In the genomic region with DNA sequence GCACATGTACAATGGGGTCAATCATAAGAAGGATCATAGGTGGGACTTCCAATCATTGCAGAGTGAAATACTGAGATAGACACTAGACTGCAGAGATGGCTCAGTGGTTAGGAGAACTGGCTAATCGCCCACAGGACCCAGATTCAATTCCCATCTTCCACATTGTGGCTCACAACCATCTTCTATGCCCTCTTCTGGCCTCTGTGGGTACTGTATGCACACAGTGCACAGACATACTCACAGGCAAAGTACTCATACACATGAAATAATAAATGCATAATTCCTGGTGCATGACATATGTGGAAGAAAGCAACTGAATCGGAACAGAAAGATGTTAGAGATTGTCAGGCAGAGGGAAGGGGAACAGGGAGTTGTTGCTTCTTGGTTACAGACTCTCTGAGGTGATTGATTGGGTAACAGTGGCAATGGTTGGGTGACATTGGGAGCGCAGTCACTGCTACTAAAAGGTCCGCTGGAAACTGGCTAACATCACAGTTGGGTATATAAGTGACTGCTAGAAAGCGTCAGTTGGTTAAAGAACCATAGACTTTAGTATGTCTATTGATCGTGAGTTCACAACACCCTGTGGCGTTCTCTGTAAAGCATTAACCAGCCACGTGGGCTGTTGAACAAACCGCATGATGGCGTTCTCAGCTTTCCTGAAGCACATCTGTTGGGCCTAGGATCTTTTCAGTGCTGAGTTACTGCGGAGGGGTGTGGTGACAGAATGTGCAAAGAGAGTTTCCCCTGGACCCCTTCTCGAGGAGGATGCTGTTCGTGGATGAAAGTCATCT, we compare ENCODE assay signal across 15 mouse cellular contexts.
DNase-seq lines count a peak whose midpoint lies in the region; ATAC-seq and TF ChIP-seq lines count a peak whose summit lies in the region.
"Had no signal": no experiment of that assay in that cellular context is flagged by ENCODE, and none has a peak within 500 bp of the region (broad histone marks: within the 10 kb centered on the region; RNA-seq: fewer than 3 reads in every experiment).

No protein-coding gene starts in this region.

- no peaks in the 10 kb centered on the region for H3K27me3 ChIP-seq in heart, postnatal 0 days (ENCODE audit: control insufficient read depth, insufficient read depth, low read length)
- no peaks in the 10 kb centered on the region for H3K27me3 ChIP-seq in lung, embryonic 15.5 days
- H3K27me3 ChIP-seq in intestine, embryonic 16.5 days (replicated peaks; ENCODE audit: control insufficient read depth, insufficient read depth, low read length): no peaks in the 10 kb centered on the region
- no peaks in the 10 kb centered on the region for H3K27me3 ChIP-seq in stomach, postnatal 0 days (ENCODE audit: control insufficient read depth, insufficient read depth, low read length)

- no peak for DNase-seq in heart, postnatal 0 days (ENCODE audit: low spot score)
- DNase-seq in heart, postnatal 10 days: no peak
- no peak for DNase-seq in lung, adult 2 months
- no peak for DNase-seq in stomach, postnatal 0 days (ENCODE audit: low spot score)
- no peak for DNase-seq in adrenal gland, adult 8-10 months
- DNase-seq in frontal cortex, postnatal 25 days (ENCODE audit: low spot score in 2 of 2): no peak
- DNase-seq: cerebellum, adult 8-10 months; heart, postnatal 14 days; left cerebral cortex, postnatal 4 days; right cerebral cortex, postnatal 4 days; thymus, adult 18-20 months had no signal

- no peak overlapping the region for H3K4me2 ChIP-seq in heart, postnatal 0 days (ENCODE audit: low read depth, low read length)
- H3K4me2 ChIP-seq in lung, embryonic 15.5 days: no peak overlapping the region
- no peak overlapping the region for H3K4me2 ChIP-seq in intestine, embryonic 16.5 days (ENCODE audit: low read depth, low read length)
- H3K4me2 ChIP-seq in stomach, postnatal 0 days (replicated peaks; ENCODE audit: low read depth): no peak overlapping the region

- TF ChIP-seq POLR2A in lung, adult 2 months (IDR thresholded peaks at IDR 0.05; ENCODE audit: borderline replicate concordance, extremely low read depth, low read depth, low read length): no peak

- H3K27ac ChIP-seq in heart, postnatal 0 days (ENCODE audit: low read depth): no peak overlapping the region
- H3K27ac ChIP-seq in lung, embryonic 15.5 days: peak overlapping the region; percentile 58
- H3K27ac ChIP-seq in intestine, embryonic 16.5 days (ENCODE audit: low read length): peak overlapping the region; percentile 17; the same call in 1 of the 2 replicates
- H3K27ac ChIP-seq in stomach, postnatal 0 days (replicated peaks): no peak overlapping the region

- H3K36me3 ChIP-seq in heart, postnatal 0 days (replicated peaks; ENCODE audit: control insufficient read depth, insufficient read depth, low read length): no peaks in the 10 kb centered on the region
- H3K36me3 ChIP-seq in lung, embryonic 15.5 days: no peaks in the 10 kb centered on the region
- no peaks in the 10 kb centered on the region for H3K36me3 ChIP-seq in intestine, embryonic 16.5 days (ENCODE audit: control insufficient read depth, insufficient read depth, low read length)
- no peaks in the 10 kb centered on the region; the same call in 1 of the 2 replicates for H3K36me3 ChIP-seq in stomach, postnatal 0 days (ENCODE audit: control insufficient read depth, insufficient read depth, low read length)
- H3K36me3 ChIP-seq: G1E had no signal

- intact Hi-C loops in heart, postnatal 10 days (cut with DNase I): no loop called here

- WGBS in heart, postnatal 0 days: 89% methylated on average over 13 of the region's 13 CpGs
- 77% methylated on average over 13 of the region's 13 CpGs for WGBS in lung, embryonic 15.5 days
- 83% methylated on average over 13 of the region's 13 CpGs for WGBS in lung, adult 2 months
- WGBS in intestine, embryonic 16.5 days: 80% methylated on average over 13 of the region's 13 CpGs
- 84% methylated on average over 13 of the region's 13 CpGs for WGBS in stomach, postnatal 0 days

- ATAC-seq in heart, postnatal 0 days (ENCODE audit: insufficient read depth, low read depth): no peak
- no peak for ATAC-seq in lung, embryonic 15.5 days (ENCODE audit: borderline replicate concordance, extremely low read depth, low FRiP score, low TSS enrichment)
- peak; percentile 26; the same call in 1 of the 2 replicates for ATAC-seq in intestine, embryonic 16.5 days
- ATAC-seq in stomach, postnatal 0 days (ENCODE audit: low FRiP score, low TSS enrichment): peak; percentile 51; the same call in 1 of the 2 replicates

- no peak overlapping the region for H3K4me3 ChIP-seq in heart, postnatal 0 days (ENCODE audit: low read depth, low read length)
- H3K4me3 ChIP-seq in lung, embryonic 15.5 days: no peak overlapping the region
- H3K4me3 ChIP-seq in lung, adult 2 months (replicated peaks; ENCODE audit: extremely low read depth, low read depth, low read length): no peak overlapping the region
- no peak overlapping the region for H3K4me3 ChIP-seq in intestine, embryonic 16.5 days (ENCODE audit: low read length)
- no peak overlapping the region for H3K4me3 ChIP-seq in stomach, postnatal 0 days (ENCODE audit: low read depth, low read length)
- H3K4me3 ChIP-seq: myocyte had no signal

- no peak overlapping the region for H3K9ac ChIP-seq in heart, postnatal 0 days (replicated peaks; ENCODE audit: low read depth, low read length)
- H3K9ac ChIP-seq in lung, embryonic 15.5 days: no peak overlapping the region
- no peak overlapping the region for H3K9ac ChIP-seq in intestine, embryonic 16.5 days (ENCODE audit: low read depth, low read length)
- no peak overlapping the region for H3K9ac ChIP-seq in stomach, postnatal 0 days (ENCODE audit: low read length)

- no peak for TF ChIP-seq EP300 in heart, postnatal 0 days (IDR thresholded peaks at IDR 0.05; ENCODE audit: low read depth)
- no peak for TF ChIP-seq EP300 in stomach, postnatal 0 days (optimal IDR thresholded peaks at IDR 0.05)

- H3K9me3 ChIP-seq in heart, postnatal 0 days (replicated peaks; ENCODE audit: control insufficient read depth, low read length): no peaks in the 10 kb centered on the region
- H3K9me3 ChIP-seq in lung, embryonic 15.5 days: no peaks in the 10 kb centered on the region
- no peaks in the 10 kb centered on the region for H3K9me3 ChIP-seq in intestine, embryonic 16.5 days (ENCODE audit: control insufficient read depth, low read length)
- H3K9me3 ChIP-seq in stomach, postnatal 0 days (ENCODE audit: control insufficient read depth, low read length): no peaks in the 10 kb centered on the region
- H3K9me3 ChIP-seq: G1E had no signal

- H3K4me1 ChIP-seq in heart, postnatal 0 days (ENCODE audit: control insufficient read depth, insufficient read depth): no peaks in the 10 kb centered on the region
- H3K4me1 ChIP-seq in lung, embryonic 15.5 days: peaks cover 20% of the 10 kb centered on the region
- H3K4me1 ChIP-seq in lung, adult 2 months (ENCODE audit: control insufficient read depth, insufficient read depth, low read length): peaks cover 11% of the 10 kb centered on the region
- peaks cover 20% of the 10 kb centered on the region for H3K4me1 ChIP-seq in intestine, embryonic 16.5 days (ENCODE audit: control insufficient read depth, insufficient read depth, low read length)
- H3K4me1 ChIP-seq in stomach, postnatal 0 days (replicated peaks; ENCODE audit: control insufficient read depth, insufficient read depth): no peaks in the 10 kb centered on the region

- 0 out of 2 replicates have a peak, but pooled peaks have one; percentile 2 for TF ChIP-seq CTCF in heart, postnatal 0 days (IDR thresholded peaks at IDR 0.05; ENCODE audit: low read depth)
- no peak for TF ChIP-seq CTCF in lung, adult 2 months (IDR thresholded peaks at IDR 0.05; ENCODE audit: insufficient read depth, low read length)
- TF ChIP-seq CTCF in stomach, postnatal 0 days (IDR thresholded peaks at IDR 0.05; ENCODE audit: low read depth): peak; percentile 39; the same call in 1 of the 2 replicates

Comparison
In these comparisons a context has a peak if more than half of its experiments do, and no peak if none do; other contexts are left out.
1. ATAC-seq: peak in intestine, embryonic 16.5 days (single experiment) and stomach, postnatal 0 days (single experiment); none in heart, postnatal 0 days (single experiment) and lung, embryonic 15.5 days (single experiment).
2. H3K27ac ChIP-seq: peak in lung, embryonic 15.5 days (single experiment) and intestine, embryonic 16.5 days (single experiment); none in heart, postnatal 0 days (single experiment) and stomach, postnatal 0 days (single experiment).